Mouse (Mus musculus) embryo, embryonic 9.5 days (tissue): ENCODE results near the gene Gm6020.
"Not testable (repeated sequence)": the region's sequence is repeated elsewhere in the genome, so short reads cannot be mapped to it uniquely, and the experiment has no call there.

Experiments
- DNase-seq: peaks from one replicate; pipeline ENCODE4 v3.0.0-alpha.2; 2017; ENCODE audit errors: extremely low spot score

The Gm6020 gene

GRCm38 (mm10) chr19:61183590-61183989 lies at the start of gene Gm6020:
TSS of gene Gm6020 (plus strand) at chr19:61183890.
- DNase-seq = not testable (repeated sequence)

GRCm38 (mm10) chr19:61138655-61139054 lies 45.0 kb upstream of the Gm6020 start:
- DNase-seq = no peak

- DNase-seq = peak; percentile 79
Measured at GRCm38 (mm10) chr19:61140342-61141206, 43.1 kb upstream of the Gm6020 start, which contains the start of gene Zfp950. TSS of gene Zfp950 (minus strand) at chr19:61140840.

- DNase-seq = no peak
Measured at GRCm38 (mm10) chr19:61141299-61141698, 42.4 kb upstream of the Gm6020 start.

- peak; percentile 37 for DNase-seq
Measured at GRCm38 (mm10) chr19:61151372-61151700, 32.4 kb upstream of the Gm6020 start.

DNA sequence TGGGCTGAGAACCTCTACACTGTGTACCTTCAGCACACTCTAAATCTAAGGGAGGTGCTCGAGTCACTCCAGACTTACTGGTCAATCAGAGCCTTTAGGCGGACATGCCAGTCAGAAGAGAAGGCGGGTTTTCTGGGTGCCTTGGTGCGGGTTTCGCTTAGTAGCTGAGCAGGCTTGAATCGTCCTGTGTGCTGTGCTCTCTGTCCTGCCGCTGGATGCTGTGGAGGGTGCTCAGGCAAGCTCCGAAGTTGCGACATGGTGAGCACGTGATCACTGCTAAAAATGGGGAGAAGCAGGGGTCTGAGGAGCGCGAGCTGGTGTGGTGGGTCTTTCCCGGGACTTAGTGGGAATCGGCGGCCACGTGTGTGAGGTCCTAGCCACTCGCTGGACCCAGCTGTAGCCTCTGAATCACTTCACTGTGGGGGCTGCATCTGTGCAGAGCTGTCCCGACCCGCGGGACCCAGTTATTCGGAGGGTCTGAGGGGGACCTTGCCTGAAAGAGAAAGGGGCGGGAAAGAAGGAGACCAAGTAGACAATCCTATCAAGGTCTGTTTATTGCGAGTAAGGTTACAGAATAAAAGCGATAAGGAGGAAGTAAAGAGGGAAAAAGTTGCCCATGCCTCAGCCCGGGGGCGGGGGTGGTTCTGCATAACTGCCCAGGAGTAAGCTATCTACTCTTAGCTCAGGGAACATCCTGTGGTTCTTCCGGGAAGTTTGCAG lies 31.8 kb upstream of the Gm6020 start:
- peak; percentile 43 for DNase-seq

- DNase-seq = peak; percentile 32
Measured at GRCm38 (mm10) chr19:61175756-61176324, 7.8 kb upstream of the Gm6020 start, which contains the start of gene Gm7102. TSS of gene Gm7102 (minus strand) at chr19:61176309.

GRCm38 (mm10) chr19:61199316-61199715 lies 15.6 kb downstream of the Gm6020 start:
- peak; percentile 98 for DNase-seq

DNA sequence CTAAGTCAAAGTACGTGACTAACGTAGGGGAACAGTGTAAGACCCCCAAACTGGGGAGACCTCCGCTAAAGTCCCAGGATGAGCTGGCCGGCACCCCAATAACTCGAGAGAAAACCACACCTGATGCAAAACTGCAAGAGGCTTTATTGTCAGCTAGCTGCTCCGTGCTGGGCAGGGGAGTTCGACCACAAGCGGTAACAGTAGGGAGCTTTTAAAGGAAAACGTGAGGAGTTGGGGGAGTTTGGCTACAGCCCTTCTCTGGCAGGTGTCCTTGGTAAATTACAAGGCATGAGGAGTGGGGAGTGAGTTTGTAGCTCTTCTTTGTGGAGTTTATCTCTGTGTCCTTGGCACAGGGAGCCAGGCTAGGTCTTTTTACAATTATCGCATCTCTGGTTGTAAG lies 16.1 kb downstream of the Gm6020 start:
- DNase-seq = peak; percentile 24

DNA sequence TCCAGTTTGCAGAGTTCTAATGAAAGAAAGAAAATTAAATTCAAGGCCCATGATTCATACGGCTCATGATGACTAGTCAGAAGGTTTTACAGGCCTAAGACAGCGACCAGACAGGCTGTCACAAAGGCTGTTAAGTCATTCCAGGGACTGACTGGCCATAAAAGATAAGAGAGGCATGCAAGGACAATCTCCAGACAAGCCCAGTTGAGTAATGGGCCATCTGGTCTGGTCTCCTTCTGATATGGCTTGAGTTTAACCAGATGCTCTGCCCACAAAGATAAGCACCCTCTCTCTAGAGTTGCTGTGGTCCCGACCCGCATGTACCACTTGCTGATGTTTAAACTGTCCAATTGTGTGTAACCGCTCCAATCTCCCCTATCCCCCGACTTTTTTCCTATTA lies 23.8 kb downstream of the Gm6020 start:
- DNase-seq = not testable (repeated sequence)

DNA sequence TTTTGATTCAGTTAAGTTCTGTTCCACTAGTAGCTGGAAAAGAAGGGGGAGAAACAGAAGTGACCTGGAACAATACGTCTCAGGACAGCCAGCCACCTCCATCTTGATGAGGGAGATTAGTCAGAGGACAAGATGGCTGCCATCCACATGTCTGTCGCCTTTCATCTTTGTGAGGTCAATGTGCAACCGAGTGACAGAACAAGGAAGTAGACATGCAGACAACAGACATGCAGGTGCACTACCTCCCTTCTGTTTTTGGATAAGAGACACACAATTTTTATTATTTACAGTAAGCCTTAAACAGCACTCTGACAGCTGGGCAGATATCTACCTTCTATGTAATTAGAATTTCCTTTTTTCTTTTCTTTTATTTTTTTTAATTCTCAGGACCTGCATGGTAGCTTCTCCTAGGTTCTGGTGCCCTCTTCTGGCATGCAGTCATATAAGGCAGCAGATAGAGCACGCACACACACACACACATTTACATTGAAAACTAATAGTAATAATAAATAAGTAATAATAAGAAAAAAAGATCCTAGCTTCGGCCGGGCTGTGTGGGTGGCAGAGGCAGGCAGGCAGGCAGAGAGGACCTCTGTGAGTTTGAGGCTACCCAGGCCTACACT lies 40.1 kb downstream of the Gm6020 start:
- DNase-seq = no peak

DNA sequence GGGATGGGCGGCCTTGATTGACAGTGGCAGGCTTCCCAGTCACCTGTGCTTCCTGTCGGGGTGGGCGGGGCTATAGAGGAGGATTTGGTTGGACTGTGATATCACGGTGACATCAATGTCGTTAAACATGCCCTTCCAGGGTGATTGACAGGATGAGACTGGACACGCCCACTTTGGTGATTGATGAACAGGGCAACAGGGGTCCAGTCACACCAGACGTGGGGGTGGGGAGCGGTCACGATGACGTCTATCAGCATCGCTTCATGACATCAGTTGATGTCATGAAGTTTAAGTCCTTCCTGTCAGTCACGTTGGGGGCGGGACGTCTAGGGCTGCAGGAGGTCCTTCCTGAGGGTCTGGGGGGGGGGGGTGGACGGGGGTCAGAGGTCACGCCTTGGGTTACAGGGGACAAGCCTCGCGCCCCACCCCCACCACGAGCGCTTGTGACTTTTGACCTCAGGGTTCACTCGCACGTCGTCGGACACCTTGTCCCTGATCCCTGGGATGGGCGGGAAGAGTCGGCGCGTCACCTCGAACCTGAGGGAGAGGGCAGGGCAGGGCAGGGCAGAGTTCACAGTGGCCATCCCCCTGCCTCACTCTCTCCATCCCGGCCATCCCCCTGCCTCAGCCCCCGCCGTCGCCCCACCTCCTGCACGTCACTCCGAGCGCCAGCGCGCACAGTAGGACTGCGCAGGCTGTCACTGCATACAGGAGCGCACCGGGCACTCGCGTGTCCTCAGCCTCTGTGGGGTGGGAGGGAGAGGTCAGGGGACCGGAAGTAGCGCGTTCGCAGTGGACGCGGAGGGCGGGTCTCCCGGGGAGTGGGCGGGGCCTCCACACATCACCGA lies 41.2 kb downstream of the Gm6020 start:
- peak; percentile 33 for DNase-seq

- peak; percentile 91 for DNase-seq
Measured at GRCm38 (mm10) chr19:61225526-61226400, 42.1 kb downstream of the Gm6020 start.

DNA sequence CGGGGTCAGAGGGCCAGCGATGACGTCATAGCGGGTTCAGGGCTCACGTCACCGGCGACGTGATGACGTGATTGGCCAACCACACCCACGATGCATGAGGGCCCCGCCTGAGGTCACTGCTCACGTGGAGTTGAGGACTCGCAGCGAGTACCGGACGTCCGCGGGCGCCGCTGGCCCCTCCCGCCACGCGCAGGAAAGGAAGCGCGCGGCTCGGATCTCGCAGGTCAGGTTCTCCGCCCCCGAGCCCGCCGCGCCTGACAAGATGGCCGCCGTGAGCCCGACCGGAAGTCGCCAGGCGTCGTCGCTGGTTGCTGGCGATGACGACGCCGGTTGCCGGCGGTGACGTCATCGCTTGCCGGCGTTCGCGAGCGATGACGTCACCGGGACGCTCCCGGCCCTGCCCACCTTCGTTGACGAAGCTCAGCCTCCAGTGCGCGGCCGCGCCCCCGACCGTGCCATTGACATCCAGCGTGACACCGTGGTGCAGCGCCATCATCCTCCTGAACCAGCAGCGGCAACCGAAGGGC lies 42.8 kb downstream of the Gm6020 start:
- no peak for DNase-seq

DNA sequence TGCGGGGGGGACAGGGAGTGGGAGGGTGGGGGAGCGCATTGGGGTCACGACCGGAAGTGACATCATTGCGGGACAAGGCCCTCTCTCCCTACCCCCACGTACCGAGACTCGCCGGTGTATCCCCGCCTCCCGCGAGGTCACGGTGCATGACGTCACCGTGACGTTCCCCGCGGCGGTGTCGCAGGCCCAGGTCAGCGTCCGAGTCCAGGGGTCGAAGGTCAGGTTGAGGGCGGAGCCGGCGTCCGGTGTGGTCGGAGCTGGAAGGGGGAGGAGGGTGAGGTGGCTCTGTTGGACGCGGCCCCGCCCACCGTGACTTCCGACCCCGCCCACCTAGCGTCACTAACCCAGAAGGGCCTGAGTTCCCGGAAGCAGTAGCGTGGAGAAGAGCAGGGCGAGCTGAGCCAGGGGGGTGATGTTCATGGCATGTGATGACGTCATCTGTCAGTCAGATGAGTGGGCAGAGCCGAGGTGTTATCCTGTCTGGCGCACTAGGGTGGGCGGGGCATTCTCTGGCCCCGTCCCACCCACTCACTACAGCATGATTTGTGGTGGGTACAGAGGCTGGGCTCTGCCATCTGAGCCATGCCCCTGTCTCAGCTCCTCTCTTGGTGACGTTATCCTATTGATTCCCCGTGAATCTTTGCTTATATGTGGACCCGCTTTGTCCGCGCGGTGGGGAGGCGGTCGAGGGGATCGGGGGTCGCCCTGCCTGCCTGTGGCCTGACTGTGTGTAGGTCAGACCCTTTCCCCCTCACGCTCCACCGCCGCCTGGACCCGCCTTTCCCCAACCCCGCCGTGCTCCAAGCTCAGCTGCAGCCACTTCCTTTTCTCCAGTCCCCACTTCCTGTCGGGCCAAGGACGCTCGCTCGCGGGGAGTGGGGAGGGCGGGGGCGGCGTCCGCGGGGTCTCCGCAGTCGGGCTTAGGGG lies 43.5 kb downstream of the Gm6020 start:
- DNase-seq = peak; percentile 96

DNA sequence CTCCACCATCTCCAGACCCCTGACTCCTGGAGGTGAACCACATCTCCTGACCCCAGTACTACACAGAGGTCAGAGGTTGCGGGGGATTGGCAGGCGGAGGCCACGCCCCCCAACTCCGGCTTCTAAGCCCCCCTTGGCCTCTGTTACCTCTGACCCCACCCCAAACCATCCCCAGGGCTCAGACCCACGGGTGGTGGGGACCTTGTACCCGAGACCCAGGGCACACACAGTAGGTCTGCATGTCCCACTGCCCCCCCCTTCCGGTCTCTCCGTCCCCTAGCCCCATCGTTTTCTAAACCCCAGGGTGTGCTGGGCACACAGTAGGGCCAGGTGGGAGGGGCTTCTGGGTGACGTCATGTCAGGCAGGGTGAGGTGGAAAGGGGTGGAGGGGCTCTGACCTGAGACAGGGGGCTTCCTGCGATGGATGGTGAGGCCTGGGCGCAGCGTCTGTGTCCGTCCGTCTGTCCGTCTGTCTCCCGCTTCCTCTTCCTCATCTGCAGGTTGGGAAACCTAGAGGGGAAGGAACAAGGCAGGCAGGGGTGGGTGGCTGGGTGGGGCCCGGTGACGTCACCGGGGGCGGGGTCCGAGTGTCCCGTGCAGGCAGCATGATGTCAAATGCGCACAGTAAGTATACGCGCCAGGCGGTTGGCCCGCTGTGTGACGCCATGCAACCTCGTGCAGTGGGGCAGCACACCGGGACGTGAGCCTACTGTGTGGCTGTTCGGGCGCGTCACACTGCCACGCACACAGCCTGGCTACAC lies 44.4 kb downstream of the Gm6020 start, which contains the start of gene Csf2ra:
TSS of gene Csf2ra (minus strand) at position 489 of the 761 bp plus-strand sequence.
- peak; percentile 12 for DNase-seq
